Mouse (Mus musculus) kidney, adult 2 months (tissue): Measurements from ENCODE around the gene Rbmy. TPM values are rescaled to one million over a fixed set of nuclear protein-coding genes. Genes with fewer than 3 reads are reported as not detected.
"Not testable (repeated sequence)": the region's sequence is repeated elsewhere in the genome, so short reads cannot be mapped to it uniquely, and the experiment has no call there.

Experiments
- DNase-seq: peaks from one replicate; pipeline ENCODE4 v3.0.0; 2021
- H3K27ac ChIP-seq: fragments of 200-500 bp; 2 replicates; pipeline ENCODE4 v1.5.1; 2012; ENCODE audit warnings: low read depth, low read length, control low read depth, inconsistent platforms; ENCODE audit not compliant: insufficient read depth
- H3K27me3 ChIP-seq: fragments of 200-500 bp; replicated peaks from 2 replicates; pipeline ENCODE4 v1.6.1; 2012; ENCODE audit warnings: mild to moderate bottlenecking, moderate library complexity, low read length, inconsistent platforms; ENCODE audit not compliant: control insufficient read depth, insufficient read depth
- H3K36me3 ChIP-seq: fragments of 200-500 bp; 2 replicates; pipeline ENCODE4 v1.6.1; 2012; ENCODE audit warnings: mild to moderate bottlenecking, moderate library complexity, low read length, inconsistent platforms; ENCODE audit not compliant: control insufficient read depth, insufficient read depth
- H3K4me1 ChIP-seq: fragments of 200-500 bp; 2 replicates; pipeline ENCODE4 v1.6.1; 2011; ENCODE audit warnings: low read length; ENCODE audit not compliant: control insufficient read depth, insufficient read depth
- H3K4me3 ChIP-seq: fragments of 200-500 bp; 2 replicates; pipeline ENCODE4 v1.5.1; 2011; ENCODE audit warnings: mild to moderate bottlenecking, low read depth, low read length, control low read depth; ENCODE audit not compliant: insufficient read depth
- WGBS: fragments of 180-500 bp; shearing (Covaris S2); methylation state at CpG from one replicate; pipeline ENCODE4 v1.1.7; 2018; 5-methylcytosine and 5-hydroxymethylcytosine counted together
- polyA plus RNA-seq: library from polyadenylated mRNA; depleted of rRNA; stranded (reverse); fragments of >200 nt; gene quantifications from 2 replicates; pipeline ENCODE4 v1.2.3, GENCODE M21; 2012; rRNA removed

Gene Rbmy
- not detected in 2 replicates for polyA plus RNA-seq

DNA sequence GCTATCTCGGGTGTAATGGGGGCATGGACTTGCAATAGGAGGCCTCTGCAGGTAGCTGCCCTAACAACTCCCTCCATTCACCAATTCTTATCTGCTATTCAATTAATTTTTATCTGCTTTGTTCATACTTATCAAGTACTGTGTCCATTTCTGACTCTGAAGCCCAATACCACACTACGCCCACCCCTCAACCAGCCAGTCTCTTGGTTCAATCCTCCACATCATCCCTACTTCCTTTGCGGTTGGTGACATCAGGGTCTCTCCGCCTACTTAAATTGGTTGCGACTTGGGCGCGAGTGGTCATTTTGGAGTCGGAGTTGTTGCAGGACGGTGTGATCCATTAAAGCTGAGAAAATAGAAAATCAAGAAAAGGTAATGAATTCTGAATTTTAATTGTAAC lies at the start of gene Rbmy, which contains the start of gene Gm10256:
Rbmy (plus strand) TSS at position 301 of the 400 bp plus-strand sequence.
Gm10256 (plus strand) TSS at position 320 of the 400 bp plus-strand sequence.
- H3K27me3 ChIP-seq, DNase-seq, H3K4me1 ChIP-seq, H3K27ac ChIP-seq, H3K36me3 ChIP-seq, H3K4me3 ChIP-seq: not testable (repeated sequence)
- whole genome bisulfite sequencing, result no CpG with 5 or more reads among the region's 9 CpGs

DNA sequence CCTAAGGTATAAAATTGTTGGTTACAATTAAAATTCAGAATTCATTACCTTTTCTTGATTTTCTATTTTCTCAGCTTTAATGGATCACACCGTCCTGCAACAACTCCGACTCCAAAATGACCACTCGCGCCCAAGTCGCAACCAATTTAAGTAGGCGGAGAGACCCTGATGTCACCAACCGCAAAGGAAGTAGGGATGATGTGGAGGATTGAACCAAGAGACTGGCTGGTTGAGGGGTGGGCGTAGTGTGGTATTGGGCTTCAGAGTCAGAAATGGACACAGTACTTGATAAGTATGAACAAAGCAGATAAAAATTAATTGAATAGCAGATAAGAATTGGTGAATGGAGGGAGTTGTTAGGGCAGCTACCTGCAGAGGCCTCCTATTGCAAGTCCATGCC lies 34.4 kb upstream of the Rbmy start, which contains the start of gene Gm4064:
Gm4064 (minus strand) TSS at position 101 of the 400 bp plus-strand sequence.
- H3K27me3 ChIP-seq, H3K4me3 ChIP-seq, H3K36me3 ChIP-seq, H3K27ac ChIP-seq, H3K4me1 ChIP-seq, DNase-seq: not testable (repeated sequence)
- no CpG with 5 or more reads among the region's 8 CpGs for WGBS

Other genes starting within 250 kb of the Rbmy start
- gene H2al2c, start 231.6 kb upstream of the Rbmy start, polyA plus RNA-seq, result not detected in 2 replicates
- gene Sry, start 167.0 kb upstream of the Rbmy start, polyA plus RNA-seq, result not detected in 2 replicates
- gene H2al2b, start 110.0 kb upstream of the Rbmy start, polyA plus RNA-seq, result not detected in 2 replicates
- not detected in 2 replicates for gene Gm4064, start 34.5 kb upstream of the Rbmy start, polyA plus RNA-seq
- gene Gm10256, start within 50 bp of the Rbmy start, polyA plus RNA-seq, result not detected in 2 replicates
- gene Gm10352, start 70.3 kb downstream of the Rbmy start, polyA plus RNA-seq, result not detected in 2 replicates
- gene Gm29289, start 101.9 kb downstream of the Rbmy start, polyA plus RNA-seq, result not detected in 2 replicates